In the genomic region with DNA sequence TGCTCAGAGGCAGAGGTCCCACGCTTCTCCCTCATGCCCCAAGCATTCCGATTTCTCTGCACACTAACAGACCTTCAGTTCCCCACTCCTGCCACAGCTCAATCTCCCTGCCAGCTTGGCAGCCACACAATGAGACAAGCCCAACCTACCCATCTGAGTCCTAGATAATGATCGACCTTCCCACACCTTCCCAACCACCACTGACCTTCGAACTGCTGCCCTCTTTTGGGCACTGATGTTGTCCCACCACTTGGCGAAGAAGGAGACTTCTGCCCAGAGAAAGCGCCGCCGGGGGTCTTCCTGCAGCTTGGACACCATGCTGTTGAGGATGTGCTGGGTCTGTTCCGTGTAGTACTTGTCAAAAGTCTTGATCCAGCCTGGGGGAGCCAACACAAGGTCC, we compare ENCODE assay signal across 13 mouse cellular contexts.
"Had no signal": no experiment of that assay in that cellular context is flagged by ENCODE, and none has a peak within 500 bp of the region (broad histone marks: within the 10 kb centered on the region; RNA-seq: fewer than 3 reads in every experiment).

No protein-coding gene starts in this region.

- H3K4me2 ChIP-seq: limb, embryonic 15.5 days; liver, embryonic 12.5 days; lung, embryonic 14.5 days; midbrain, embryonic 13.5 days; stomach, embryonic 15.5 days had no signal

- H3K4me3 ChIP-seq: limb, embryonic 15.5 days; liver, embryonic 12.5 days; midbrain, embryonic 13.5 days; stomach, embryonic 15.5 days had no signal

- H3K9me3 ChIP-seq: limb, embryonic 15.5 days; liver, embryonic 12.5 days; midbrain, embryonic 13.5 days; stomach, embryonic 15.5 days had no signal

- H3K27me3 ChIP-seq: limb, embryonic 15.5 days; midbrain, embryonic 13.5 days; stomach, embryonic 15.5 days had no signal

- H3K9ac ChIP-seq: limb, embryonic 15.5 days; liver, embryonic 12.5 days; lung, embryonic 14.5 days; midbrain, embryonic 13.5 days; stomach, embryonic 15.5 days had no signal

- ATAC-seq: liver, embryonic 12.5 days; midbrain, embryonic 13.5 days had no signal

- DNase-seq: kidney, adult 8-10 months; kidney, postnatal 36 days; layer of hippocampus, adult 9-11 months; layer of hippocampus, postnatal 36 days; lung, postnatal 10 days; lung, postnatal 4 days; thymus, adult 2 months had no signal

- H3K27ac ChIP-seq: kidney, postnatal 0 days; limb, embryonic 15.5 days; liver, embryonic 12.5 days; midbrain, embryonic 13.5 days; stomach, embryonic 15.5 days had no signal
